Mouse (Mus musculus) small intestine, adult 2 months (tissue): ENCODE results near the gene Olfr463. TPM values are rescaled to one million over a fixed set of nuclear protein-coding genes. Genes with fewer than 3 reads are reported as not detected.

ENCODE experiments used
- H3K27ac ChIP-seq: fragments of 200-500 bp; 2 replicates; pipeline ENCODE4 v1.5.1; 2012; ENCODE audit warnings: low read depth, low read length, control low read depth, inconsistent platforms; ENCODE audit not compliant: insufficient read depth
- H3K27me3 ChIP-seq: fragments of 200-500 bp; 2 replicates; pipeline ENCODE4 v1.6.1; 2012; ENCODE audit warnings: mild to moderate bottlenecking, moderate library complexity, low read length, inconsistent platforms; ENCODE audit not compliant: control insufficient read depth, insufficient read depth
- H3K36me3 ChIP-seq: fragments of 200-500 bp; 2 replicates; pipeline ENCODE4 v1.6.1; 2012; ENCODE audit warnings: mild to moderate bottlenecking, low read length, control low read depth, inconsistent platforms; ENCODE audit not compliant: control insufficient read depth, insufficient read depth
- H3K4me1 ChIP-seq: fragments of 200-500 bp; 2 replicates; pipeline ENCODE4 v1.6.1; 2012; ENCODE audit warnings: low read length, inconsistent platforms, mixed read lengths; ENCODE audit not compliant: control insufficient read depth, insufficient read depth, insufficient read length
- H3K4me3 ChIP-seq: fragments of 200-500 bp; 2 replicates; pipeline ENCODE4 v1.5.1; 2012; ENCODE audit warnings: low read depth, mild to moderate bottlenecking, control low read depth, inconsistent platforms, low read length, moderate library complexity
- CTCF ChIP-seq: fragments of 200-500 bp; IDR thresholded peaks from 2 replicates; pipeline ENCODE4 v1.5.1; 2012; ENCODE audit warnings: low read depth, mild to moderate bottlenecking, control low read depth, inconsistent platforms, low read length, moderate library complexity, mixed read lengths; ENCODE audit not compliant: insufficient replicate concordance, insufficient read length; ENCODE audit errors: extremely low read depth
- POLR2A ChIP-seq: fragments of 200-500 bp; IDR thresholded peaks from 2 replicates; pipeline ENCODE4 v1.6.1; 2012; ENCODE audit warnings: low read depth, mild to moderate bottlenecking, control low read depth, inconsistent platforms, low read length, moderate library complexity
- WGBS: fragments of 180-500 bp; shearing (Covaris S2); methylation state at CpG from one replicate; pipeline ENCODE4 v1.1.7; 2018; 5-methylcytosine and 5-hydroxymethylcytosine counted together
- polyA plus RNA-seq: library from polyadenylated mRNA; depleted of rRNA; stranded (reverse); fragments of >200 nt; gene quantifications from 2 replicates; pipeline ENCODE4 v1.2.3, GENCODE M21; 2012; rRNA removed

Gene Olfr463
- polyA plus RNA-seq, 1 experiment: not detected

GRCm38 (mm10) chr11:87852690-87853596, 44.2 kb downstream of the Olfr463 start, which contains the start of gene Mks1:
Gene Mks1, plus strand, starts transcription at chr11:87853215.
- TF ChIP-seq POLR2A (peak; percentile 77), CTCF (no peak)
- H3K4me1 ChIP-seq: peaks cover 7% of the 10 kb centered on the region; the same call in 1 of the 2 replicates
- WGBS: 3% methylated on average over 40 of the region's 40 CpGs
- H3K27ac ChIP-seq: no peak within 1 kb of the TSS
- H3K27me3 ChIP-seq: no peaks in the 10 kb centered on the region
- H3K4me3 ChIP-seq: peak within 1 kb of the TSS; percentile 88
- H3K36me3 ChIP-seq: peaks cover 8% of the 10 kb centered on the region; the same call in 1 of the 2 replicates

- TF ChIP-seq POLR2A: no peak
- no peak for TF ChIP-seq CTCF
- WGBS: 54% methylated on average over 6 of the region's 6 CpGs
- Histone ChIP-seq H3K4me1 (peaks cover 8% of the 10 kb centered on the region; the same call in 1 of the 2 replicates), H3K27ac (no peak overlapping the region), H3K27me3 (no peaks in the 10 kb centered on the region), H3K4me3 (no peak overlapping the region), H3K36me3 (no peaks in the 10 kb centered on the region)
Observed at GRCm38 (mm10) chr11:87847884-87848283, 49.3 kb downstream of the Olfr463 start.

DNA sequence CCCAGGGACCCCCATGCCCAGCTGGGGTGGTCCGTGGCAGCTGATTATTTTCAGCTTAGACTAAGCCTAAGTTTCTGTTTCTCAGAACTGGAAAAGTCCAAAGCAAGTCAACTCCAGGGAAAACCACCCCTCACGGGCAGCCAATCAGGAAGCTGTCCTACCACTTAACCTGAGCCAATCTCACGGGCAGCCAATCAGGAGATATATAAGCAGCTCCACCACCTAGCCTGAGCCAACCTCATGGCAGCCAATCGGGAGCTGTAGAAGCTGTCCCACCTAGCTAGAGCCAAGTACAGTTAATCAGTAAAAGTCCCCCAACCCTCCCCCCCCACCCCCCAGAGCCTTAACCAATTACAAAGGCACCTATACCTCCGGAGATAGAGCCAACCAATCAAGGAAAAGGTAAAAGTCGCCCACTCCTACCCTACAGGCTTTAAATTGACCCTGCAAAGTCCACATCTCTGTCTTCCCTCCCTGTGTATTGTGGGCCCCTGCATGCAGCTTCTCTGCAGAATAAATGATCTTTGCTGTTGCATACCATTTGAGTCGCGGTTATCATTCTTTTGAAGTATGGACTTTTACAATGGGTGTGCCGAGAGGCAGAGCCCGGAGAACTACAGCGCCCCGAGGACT, 50.1 kb downstream of the Olfr463 start:
- 29% methylated on average over 12 of the region's 12 CpGs for WGBS
- Histone ChIP-seq H3K27ac (no peak overlapping the region), H3K4me1 (peaks cover 6% of the 10 kb centered on the region; the same call in 1 of the 2 replicates), H3K36me3 (no peaks in the 10 kb centered on the region), H3K27me3 (no peaks in the 10 kb centered on the region), H3K4me3 (no peak overlapping the region)
- TF ChIP-seq POLR2A: no peak
- no peak for TF ChIP-seq CTCF

Other genes starting within 250 kb of the Olfr463 start
- 16.3 and 19.6 TPM in 2 replicates for gene Rnf43, start 234.7 kb downstream of the Olfr463 start, polyA plus RNA-seq
- 21.5 and 43.3 TPM in 2 replicates for gene Supt4a, start 159.8 kb downstream of the Olfr463 start, polyA plus RNA-seq
- 0.89 and 1.3 TPM in 2 replicates for gene Tspoap1, start 136.8 kb downstream of the Olfr463 start, polyA plus RNA-seq
- gene Mpo, start 103.8 kb downstream of the Olfr463 start, polyA plus RNA-seq: 0.08 and 0.14 TPM in 2 replicates
- 0.20 TPM in 1 of 2 replicates, not detected in the other for gene Lpo, start 69.1 kb downstream of the Olfr463 start, polyA plus RNA-seq
- 2.4 and 5.0 TPM in 2 replicates for gene Mks1, start 44.2 kb downstream of the Olfr463 start, polyA plus RNA-seq
- gene Epx, start 21.9 kb downstream of the Olfr463 start, polyA plus RNA-seq: 0.08 TPM in 1 of 2 replicates, not detected in the other
- not detected in 2 replicates for gene Olfr462, start 5.1 kb downstream of the Olfr463 start, polyA plus RNA-seq
- not detected in 2 replicates for gene Olfr464, start 23.6 kb upstream of the Olfr463 start, polyA plus RNA-seq
- 72.7 and 140 TPM in 2 replicates for gene Dynll2, start 90.1 kb upstream of the Olfr463 start, polyA plus RNA-seq
- gene Srsf1, start 150.0 kb upstream of the Olfr463 start, polyA plus RNA-seq: 37.3 and 52.4 TPM in 2 replicates
- gene Vezf1, start 170.9 kb upstream of the Olfr463 start, polyA plus RNA-seq: 6.1 and 10.6 TPM in 2 replicates
- gene Cuedc1, start 200.7 kb upstream of the Olfr463 start, polyA plus RNA-seq: 12.3 and 13.3 TPM in 2 replicates